Mouse (Mus musculus) liver, embryonic 14.5 days (tissue): ENCODE results near the gene Adgrb2. TPM values are rescaled to one million over a fixed set of nuclear protein-coding genes. Genes with fewer than 3 reads are reported as not detected.

ENCODE experiments used
- ATAC-seq: fragments of 200-750 bp; cut with Nextera tagmentation; 2 replicates; pipeline ENCODE4 v1.8.0; 2017; ENCODE audit warnings: moderate number of reproducible peaks, mild to moderate bottlenecking, moderate library complexity; ENCODE audit not compliant: insufficient read depth
- DNase-seq, 3 experiments: peaks; one replicate each; pipeline ENCODE4 v3.0.0-alpha.2; 2012 to 2013; ENCODE audit warnings: low read depth in 3 of 3, low spot score in 3 of 3
- H3K27ac ChIP-seq: fragments of 300-500 bp; sonication (generic); 2 replicates; pipeline ENCODE4 v1.5.1; 2014; ENCODE audit warnings: moderate library complexity, mild to moderate bottlenecking, control low read depth, inconsistent platforms
- H3K27me3 ChIP-seq: fragments of 300-500 bp; sonication (generic); 2 replicates; pipeline ENCODE4 v1.6.1; 2014; ENCODE audit warnings: mild to moderate bottlenecking, low read length, moderate library complexity; ENCODE audit not compliant: control insufficient read depth, insufficient read depth
- H3K36me3 ChIP-seq: fragments of 300-500 bp; sonication (generic); replicated peaks from 2 replicates; pipeline ENCODE4 v1.6.1; 2014; ENCODE audit warnings: low read depth; ENCODE audit not compliant: control insufficient read depth, insufficient read depth
- H3K4me1 ChIP-seq, 2 experiments: fragments of 200-500 bp in 1 of 2; fragments of 300-500 bp in 1 of 2; sonication (generic) in 1 of 2; replicated peaks; 2 replicates each; pipeline ENCODE4 v1.6.1; 2012 to 2014; ENCODE audit warnings: antibody characterized with exemption in 1 of 2, inconsistent platforms in 1 of 2, low read length in 1 of 2; ENCODE audit not compliant: control insufficient read depth in 2 of 2, insufficient read depth in 2 of 2
- H3K4me2 ChIP-seq: fragments of 300-500 bp; sonication (generic); 2 replicates; pipeline ENCODE4 v1.6.1; 2014; ENCODE audit warnings: low read depth, mild to moderate bottlenecking, control low read depth, moderate library complexity
- H3K4me3 ChIP-seq, 2 experiments: fragments of 200-500 bp in 1 of 2; fragments of 300-500 bp in 1 of 2; sonication (generic) in 1 of 2; 2 replicates each; pipeline ENCODE4 v1.5.1; 2012 to 2014; ENCODE audit warnings: low read depth in 2 of 2, low read length in 2 of 2, mild to moderate bottlenecking in 2 of 2, control low read depth in 1 of 2, inconsistent platforms in 1 of 2, moderate library complexity in 1 of 2; ENCODE audit not compliant: insufficient read depth in 1 of 2
- H3K9ac ChIP-seq: fragments of 300-500 bp; sonication (generic); replicated peaks from 2 replicates; pipeline ENCODE4 v1.6.1; 2014; ENCODE audit warnings: mild to moderate bottlenecking, control low read depth, moderate library complexity
- H3K9me3 ChIP-seq: fragments of 300-500 bp; sonication (generic); 2 replicates; pipeline ENCODE4 v1.6.1; 2016; ENCODE audit warnings: low read length, mixed read lengths; ENCODE audit not compliant: control insufficient read depth
- CTCF ChIP-seq: IDR thresholded peaks from 2 replicates; pipeline ENCODE4 v1.5.1; 2016; ENCODE audit warnings: antibody characterized with exemption, low read depth, control low read depth
- EP300 ChIP-seq: IDR thresholded peaks from 2 replicates; pipeline ENCODE4 v1.6.1; 2016; ENCODE audit warnings: antibody characterized with exemption, low read depth
- WGBS: fragments of 180-500 bp; shearing (Covaris S2); extraction: QIAGEN DNeasy Blood & Tissue Kit; methylation state at CpG from one replicate; pipeline ENCODE4 v1.1.7; 2014; ENCODE audit not compliant: insufficient replicate concordance; 5-methylcytosine and 5-hydroxymethylcytosine counted together
- polyA plus RNA-seq, 2 experiments: library from polyadenylated mRNA; depleted of rRNA in 1 of 2; stranded (reverse) in 1 of 2; unstranded in 1 of 2; fragments of >200 nt; fragmentation: Nextera tagmentation in 1 of 2; extraction: Ambion mirVana in 1 of 2; gene quantifications; 2 replicates each; pipeline versions ENCODE4 v1.2.1 to v1.2.3; 2012 to 2014

Gene Adgrb2
- polyA plus RNA-seq, 2 experiments, result 0.15 to 0.22 TPM

DNA sequence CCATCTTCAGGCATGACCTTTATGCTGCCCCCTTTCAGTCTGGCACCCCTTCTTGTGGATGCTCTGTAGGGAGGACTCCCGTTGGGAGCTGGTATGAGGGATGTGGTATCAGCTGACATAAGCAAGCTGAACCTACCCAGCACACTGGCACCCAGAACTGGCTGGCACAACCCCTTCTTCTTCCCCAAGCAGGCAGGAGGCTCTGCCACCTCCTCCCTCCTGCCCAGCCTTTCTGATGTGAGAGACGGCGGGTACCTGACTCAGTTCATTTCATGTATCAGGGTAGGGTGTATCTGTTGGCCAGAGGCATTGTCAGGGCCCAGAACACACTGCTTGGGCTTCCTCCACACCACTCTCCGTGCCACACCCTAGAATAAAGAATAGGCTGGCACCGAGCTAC is 10.1 kb downstream of the Adgrb2 start:
- H3K4me2 ChIP-seq, result no peak overlapping the region
- no peak overlapping the region for H3K27ac ChIP-seq
- WGBS, result 54% methylated on average over 5 of the region's 5 CpGs
- H3K36me3 ChIP-seq, result no peaks in the 10 kb centered on the region
- H3K9ac ChIP-seq, result no peak overlapping the region
- H3K4me1 ChIP-seq, result no peaks in the 10 kb centered on the region
- DNase-seq (no peak), ATAC-seq (no peak)
- no peak overlapping the region for H3K4me3 ChIP-seq
- H3K27me3 ChIP-seq, result no peaks in the 10 kb centered on the region; the same call in 1 of the 2 replicates
- TF ChIP-seq CTCF (no peak), EP300 (no peak)
- H3K9me3 ChIP-seq, result no peaks in the 10 kb centered on the region

DNA sequence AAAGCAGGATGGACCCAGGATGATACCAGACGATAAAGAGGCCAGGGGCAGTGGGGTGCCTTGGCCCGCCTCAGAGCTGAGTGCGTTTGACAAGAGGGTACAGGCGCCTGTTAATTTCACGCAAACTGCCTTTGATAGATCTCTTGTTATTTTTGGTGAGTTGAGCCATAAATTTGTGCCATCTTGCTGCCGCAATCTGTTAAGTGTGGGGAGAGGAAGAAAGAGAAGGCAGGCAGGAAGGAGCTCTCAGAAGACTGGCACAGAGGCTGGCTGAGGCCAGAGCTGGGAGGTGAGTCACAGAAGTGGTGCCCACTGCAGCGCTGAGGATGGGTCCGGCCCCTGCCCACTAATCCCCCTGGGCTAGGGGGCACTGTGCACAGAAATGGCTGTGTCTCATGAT is 10.6 kb downstream of the Adgrb2 start:
- ATAC-seq (no peak), DNase-seq (no peak)
- H3K36me3 ChIP-seq, result no peaks in the 10 kb centered on the region
- no peak overlapping the region for H3K4me2 ChIP-seq
- H3K27me3 ChIP-seq, result no peaks in the 10 kb centered on the region; the same call in 1 of the 2 replicates
- H3K9ac ChIP-seq, result no peak overlapping the region
- no peaks in the 10 kb centered on the region for H3K4me1 ChIP-seq
- WGBS, result 74% methylated on average over 8 of the region's 8 CpGs
- TF ChIP-seq EP300 (no peak), CTCF (no peak)
- H3K27ac ChIP-seq, result no peak overlapping the region
- no peak overlapping the region for H3K4me3 ChIP-seq
- no peaks in the 10 kb centered on the region for H3K9me3 ChIP-seq

DNA sequence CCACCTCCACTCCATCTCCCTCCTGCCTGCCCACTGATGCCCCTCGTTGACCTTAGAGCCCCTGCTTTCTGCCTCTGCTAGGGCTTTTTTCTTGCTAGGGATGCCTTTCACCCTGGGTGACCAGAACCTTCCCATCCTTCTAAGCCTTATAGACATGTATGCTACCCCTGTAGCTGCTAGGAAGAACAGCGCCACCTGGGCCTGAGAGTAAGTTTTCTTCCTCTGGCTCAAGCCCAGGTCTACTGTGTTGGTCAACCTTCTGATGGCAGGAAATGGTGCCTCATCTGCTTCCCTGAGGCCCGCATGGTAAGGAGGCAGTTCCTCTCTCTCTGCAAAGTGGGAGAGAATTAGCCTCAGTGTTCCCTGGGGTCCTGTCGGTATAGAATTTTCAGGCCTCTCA is 11.3 kb downstream of the Adgrb2 start:
- DNase-seq (no peak), ATAC-seq (no peak)
- H3K4me1 ChIP-seq, result no peaks in the 10 kb centered on the region
- H3K9ac ChIP-seq, result no peak overlapping the region
- H3K4me3 ChIP-seq, result no peak overlapping the region
- 37% methylated on average over 4 of the region's 4 CpGs for WGBS
- H3K27me3 ChIP-seq, result no peaks in the 10 kb centered on the region; the same call in 1 of the 2 replicates
- no peak for TF ChIP-seq EP300
- TF ChIP-seq CTCF, result peak; percentile 34; the same call in 1 of the 2 replicates
- no peaks in the 10 kb centered on the region for H3K36me3 ChIP-seq
- no peaks in the 10 kb centered on the region for H3K9me3 ChIP-seq
- no peak overlapping the region for H3K27ac ChIP-seq
- H3K4me2 ChIP-seq, result no peak overlapping the region

DNA sequence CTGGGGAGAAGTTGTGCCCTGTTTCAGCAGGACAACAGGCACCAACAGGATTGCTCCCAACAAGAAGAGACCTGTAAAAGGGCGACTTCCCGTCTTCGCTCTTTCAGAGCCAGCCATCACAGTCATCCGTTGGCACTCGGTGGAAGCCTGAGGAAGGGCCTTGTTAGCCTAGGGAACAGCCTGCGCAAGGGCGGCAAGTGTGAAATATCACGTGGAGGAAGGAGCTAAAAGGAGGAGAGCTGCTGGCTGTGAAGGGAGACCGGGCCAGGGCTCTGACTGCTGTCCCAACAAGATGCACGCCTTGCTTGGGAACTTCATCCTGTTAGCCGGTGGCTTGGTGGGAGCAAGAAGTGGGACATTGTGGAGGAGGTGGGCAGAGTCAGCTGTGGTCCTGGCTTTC is 13.5 kb downstream of the Adgrb2 start:
- ATAC-seq (no peak), DNase-seq (no peak)
- TF ChIP-seq CTCF, result no peak
- TF ChIP-seq EP300, result no peak
- H3K36me3 ChIP-seq, result no peaks in the 10 kb centered on the region
- H3K4me1 ChIP-seq, result no peaks in the 10 kb centered on the region
- no peak overlapping the region for H3K27ac ChIP-seq
- H3K27me3 ChIP-seq, result no peaks in the 10 kb centered on the region; the same call in 1 of the 2 replicates
- no peak overlapping the region for H3K4me2 ChIP-seq
- WGBS, result 43% methylated on average over 11 of the region's 11 CpGs
- no peak overlapping the region for H3K9ac ChIP-seq
- no peak overlapping the region for H3K4me3 ChIP-seq
- no peaks in the 10 kb centered on the region for H3K9me3 ChIP-seq

DNA sequence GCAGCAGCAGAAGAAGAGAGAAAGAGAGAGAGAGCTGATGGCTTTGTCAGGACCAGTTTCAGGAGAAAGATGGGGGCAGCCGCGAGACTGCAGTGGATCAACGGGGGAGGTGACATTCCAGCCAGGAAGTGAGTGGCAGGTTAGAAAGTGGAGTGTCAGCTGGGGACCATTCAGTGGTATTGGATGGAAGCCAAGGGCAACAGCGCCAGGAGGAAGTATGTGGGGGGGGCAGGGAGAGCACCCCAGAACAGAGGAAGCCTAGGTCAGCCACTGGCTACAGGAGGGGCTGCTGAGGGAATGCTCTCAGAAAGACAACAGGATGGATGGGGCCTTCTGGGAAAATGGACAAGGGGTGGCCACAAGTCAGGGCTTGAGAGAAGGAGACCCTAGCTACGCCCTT is 17.0 kb downstream of the Adgrb2 start:
- Histone ChIP-seq H3K4me1 (no peaks in the 10 kb centered on the region), H3K27ac (no peak overlapping the region), H3K27me3 (no peaks in the 10 kb centered on the region; the same call in 1 of the 2 replicates), H3K36me3 (no peaks in the 10 kb centered on the region), H3K4me3 (no peak overlapping the region), H3K9ac (no peak overlapping the region), H3K9me3 (no peaks in the 10 kb centered on the region), H3K4me2 (no peak overlapping the region)
- TF ChIP-seq CTCF (no peak), EP300 (no peak)
- DNase-seq (no peak), ATAC-seq (no peak)
- WGBS, result 36% methylated on average over 5 of the region's 5 CpGs
